Mouse (Mus musculus) cortical plate, adult 2 months (tissue): ENCODE results near the gene Idua. TPM values are rescaled to one million over a fixed set of nuclear protein-coding genes. Genes with fewer than 3 reads are reported as not detected.

Experiments used
- H3K27ac ChIP-seq: fragments of 200-500 bp; 2 replicates; pipeline ENCODE4 v1.5.1; 2012; ENCODE audit warnings: low read length, control low read depth, inconsistent platforms; ENCODE audit not compliant: insufficient read depth
- H3K4me1 ChIP-seq: fragments of 200-500 bp; 2 replicates; pipeline ENCODE4 v1.6.1; 2011; ENCODE audit warnings: low read length; ENCODE audit not compliant: control insufficient read depth, insufficient read depth
- H3K4me3 ChIP-seq: fragments of 200-500 bp; 2 replicates; pipeline ENCODE4 v1.5.1; 2011; ENCODE audit warnings: mild to moderate bottlenecking, low read length, control low read depth; ENCODE audit not compliant: insufficient read depth
- CTCF ChIP-seq: fragments of 200-500 bp; IDR thresholded peaks from 2 replicates; pipeline ENCODE4 v1.5.1; 2011; ENCODE audit warnings: mild to moderate bottlenecking, control low read depth, low read length; ENCODE audit not compliant: insufficient read depth; ENCODE audit errors: extremely low read depth
- POLR2A ChIP-seq: fragments of 200-500 bp; IDR thresholded peaks from 2 replicates; pipeline ENCODE4 v1.6.1; 2011; ENCODE audit warnings: mild to moderate bottlenecking, low read length, control low read depth; ENCODE audit not compliant: insufficient read depth; ENCODE audit errors: extremely low read depth
- polyA plus RNA-seq: library from polyadenylated mRNA; depleted of rRNA; stranded (reverse); fragments of >200 nt; gene quantifications from 2 replicates; pipeline ENCODE4 v1.2.3, GENCODE M21; 2012; rRNA removed

The Idua gene
- polyA plus RNA-seq, 1 experiment = 24.0 TPM

DNA sequence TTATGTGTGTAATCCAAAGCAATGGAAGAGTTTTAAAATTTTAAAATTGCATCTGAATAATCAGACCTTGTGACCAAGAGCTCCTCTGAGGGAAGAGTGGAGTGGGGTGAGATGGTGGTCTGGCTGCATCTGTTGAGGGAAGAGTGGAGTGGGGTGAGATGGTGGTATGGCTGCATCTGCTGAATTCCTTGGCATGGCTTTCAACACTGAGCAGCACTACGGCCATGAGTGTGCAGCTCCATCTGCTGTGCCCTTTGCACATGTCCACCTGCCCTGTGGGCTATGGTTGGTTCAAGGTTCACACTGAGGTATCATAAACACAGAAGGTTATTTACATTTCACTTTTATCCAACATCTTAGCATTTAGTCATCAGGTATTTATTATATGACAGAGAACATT is 67.3 kb downstream of the Idua start:
- H3K4me3 ChIP-seq = no peak overlapping the region
- H3K27ac ChIP-seq = no peak overlapping the region
- H3K4me1 ChIP-seq = no peaks in the 10 kb centered on the region
- TF ChIP-seq CTCF (no peak), POLR2A (no peak)

Other genes starting within 250 kb of the Idua start
- 323 and 367 TPM in 2 replicates for gene Atp5k, start 225.9 kb upstream of the Idua start, polyA plus RNA-seq
- gene Mfsd7a, start 211.4 kb upstream of the Idua start, polyA plus RNA-seq = 1.1 TPM in 2 replicates
- 17.1 and 18.0 TPM in 2 replicates for gene Pcgf3, start 199.1 kb upstream of the Idua start, polyA plus RNA-seq
- gene Cplx1, start 110.3 kb upstream of the Idua start, polyA plus RNA-seq = 339 and 354 TPM in 2 replicates
- 84.9 and 86.8 TPM in 2 replicates for gene Gak, start 30.6 kb upstream of the Idua start, polyA plus RNA-seq
- gene Tmem175, start 30.6 kb upstream of the Idua start, polyA plus RNA-seq = 62.8 and 67.4 TPM in 2 replicates
- 54.6 and 58.7 TPM in 2 replicates for gene Dgkq, start 9.3 kb downstream of the Idua start, polyA plus RNA-seq
- 1.2 and 1.4 TPM in 2 replicates for gene Slc26a1, start 15.2 kb downstream of the Idua start, polyA plus RNA-seq
- 35.3 and 35.7 TPM in 2 replicates for gene Fgfrl1, start 32.1 kb downstream of the Idua start, polyA plus RNA-seq
- not detected in 2 replicates for gene Rnf212, start 114.7 kb downstream of the Idua start, polyA plus RNA-seq
- not detected in 2 replicates for gene Tmed11, start 135.0 kb downstream of the Idua start, polyA plus RNA-seq
- not detected in 2 replicates for gene Vmn2r8, start 148.5 kb downstream of the Idua start, polyA plus RNA-seq
- not detected in 2 replicates for gene Vmn2r9, start 192.3 kb downstream of the Idua start, polyA plus RNA-seq